Mouse (Mus musculus): ENCODE measurements at regions not wholly inside any gene's neighbourhood (a gene's known extent, or its start where the extent isn't known, plus 50 kb on each side); places are given as distances from the start of the nearest gene placed in this dataset.

DNA sequence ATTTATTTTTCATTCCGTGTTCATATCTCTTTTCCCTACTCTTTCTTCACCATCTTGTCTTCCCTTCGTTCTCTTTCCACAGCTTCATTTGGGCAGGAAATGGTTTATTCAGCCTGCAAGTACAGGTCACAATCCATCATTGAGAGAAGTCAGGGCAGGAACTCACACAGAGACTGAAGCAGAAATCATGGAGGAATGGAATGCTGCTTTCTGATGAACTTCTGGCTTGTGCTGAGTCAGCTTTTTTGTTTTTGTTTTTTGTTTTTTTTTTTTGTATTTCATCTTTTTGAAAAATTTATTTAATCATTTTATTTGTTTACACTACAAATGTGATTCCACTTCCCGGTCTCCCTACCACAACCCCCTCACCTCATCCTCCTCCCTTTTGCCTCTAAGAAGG lies 51.2 kb upstream of the Suclg2 start:
- no peak for DNase-seq

DNA sequence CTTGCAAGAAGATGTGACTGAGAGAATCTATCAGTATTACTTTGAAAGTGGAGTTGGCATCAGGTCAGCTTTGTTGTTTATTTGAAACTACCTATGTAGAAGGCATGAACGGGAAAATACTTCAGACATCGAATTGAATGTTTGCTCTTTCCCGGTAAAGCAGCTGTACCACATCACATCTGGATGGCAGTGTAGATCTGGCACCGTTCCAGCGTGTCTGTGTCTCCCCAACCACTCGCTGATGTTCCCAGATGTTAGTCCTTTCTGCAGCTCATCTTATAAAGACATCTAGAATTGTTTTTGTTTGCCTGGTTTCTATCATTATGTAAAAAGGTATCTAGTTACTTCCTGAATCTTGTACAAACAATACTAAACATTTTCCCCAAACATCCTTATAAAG lies 83.1 kb upstream of the Suclg2 start:
- DNase-seq: no peak

DNA sequence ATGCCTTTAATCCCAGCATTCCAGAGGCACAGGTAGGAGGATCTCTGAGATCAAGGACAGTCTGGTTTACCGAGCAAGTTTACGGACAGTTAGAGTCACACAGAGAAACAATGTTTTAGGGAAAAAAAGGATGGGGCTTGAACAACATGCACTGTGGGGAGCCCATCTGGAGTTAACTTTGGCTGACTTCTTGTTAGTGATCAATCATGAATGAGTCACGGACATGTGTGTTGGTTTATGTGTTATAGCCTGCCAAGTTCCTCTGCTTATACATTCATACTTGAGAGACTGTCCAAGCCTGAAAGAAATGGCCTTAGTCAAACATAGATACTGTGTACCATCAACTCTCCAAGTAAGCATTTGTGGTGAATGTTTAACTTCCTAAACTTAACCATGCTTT lies 122.9 kb upstream of the Suclg2 start:
- no peak for DNase-seq

DNA sequence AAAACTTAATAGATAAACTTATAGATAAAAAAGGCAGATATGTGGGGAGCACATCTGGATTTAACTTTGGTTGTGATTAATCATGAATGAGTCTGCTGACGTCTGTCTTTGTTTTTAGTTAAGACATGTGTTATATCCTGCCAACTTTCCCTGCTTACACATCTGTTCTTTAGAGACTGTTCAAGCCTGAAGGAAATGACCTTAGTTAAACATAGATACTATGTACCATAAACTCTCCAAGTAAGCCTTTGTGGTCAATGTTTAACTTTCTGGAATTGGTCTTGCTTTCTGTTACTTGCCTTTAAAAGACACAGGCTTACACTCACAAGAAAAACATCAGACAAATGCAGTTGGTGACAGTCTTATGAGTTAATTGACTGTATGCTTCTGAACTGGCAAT lies 127.9 kb upstream of the Suclg2 start:
- DNase-seq: no peak

DNA sequence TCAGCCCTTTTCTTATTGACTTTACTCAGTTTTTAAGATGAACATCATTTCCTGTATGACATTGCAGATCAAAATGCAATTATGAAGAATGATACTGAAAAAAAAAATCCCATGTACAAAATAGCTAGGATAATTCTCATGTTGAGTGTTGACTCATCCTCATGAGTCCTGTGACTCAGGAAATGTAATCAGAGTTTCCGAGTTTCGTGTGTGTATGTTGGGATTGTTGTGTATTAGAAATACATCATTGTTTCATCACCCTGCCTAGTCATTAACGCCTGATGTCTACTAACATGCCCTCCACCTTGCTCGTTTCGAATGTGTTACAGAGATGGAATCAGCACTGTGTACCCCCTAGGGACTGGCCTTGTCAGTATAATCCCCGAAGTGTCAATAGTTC lies 156.9 kb upstream of the Suclg2 start:
- no peak for DNase-seq

DNA sequence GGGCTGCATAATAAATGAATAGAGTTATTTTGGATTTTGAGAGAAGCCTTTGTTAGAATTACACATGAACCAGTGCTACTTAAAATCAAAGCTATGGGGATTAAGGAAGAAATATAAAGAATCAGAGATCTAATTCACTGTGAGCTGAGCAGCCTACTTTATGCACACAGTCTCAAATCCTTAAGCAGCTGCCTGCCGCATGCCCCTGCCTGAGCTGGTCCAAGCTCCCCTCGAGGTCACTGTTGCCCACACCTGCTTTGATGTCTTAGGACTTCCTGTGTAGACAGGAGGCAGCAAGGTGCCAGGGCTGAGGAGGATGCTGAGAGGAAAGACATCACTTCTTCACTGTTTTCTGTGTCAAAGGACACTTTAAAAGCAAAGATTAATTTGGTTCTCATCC lies 157.7 kb upstream of the Suclg2 start:
- DNase-seq: no peak

DNA sequence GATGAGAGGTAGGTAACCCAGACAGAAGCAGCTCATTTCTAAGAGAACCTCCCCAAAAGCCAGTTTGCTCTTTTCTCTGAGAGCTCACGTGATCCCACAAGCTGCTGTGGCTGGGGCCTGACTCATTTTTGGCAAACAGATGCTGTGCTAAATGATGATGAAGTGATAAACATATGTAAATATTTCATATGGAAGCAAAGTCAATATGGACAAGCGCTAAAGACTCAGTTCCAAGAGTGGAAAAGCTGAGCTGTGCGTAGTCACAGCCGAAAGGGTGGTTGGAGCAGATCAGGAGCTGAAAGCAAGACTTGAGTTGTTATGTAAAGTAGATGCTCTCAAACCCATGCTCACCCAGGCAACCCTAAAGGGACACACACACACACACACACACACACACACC lies 168.0 kb upstream of the Suclg2 start:
- no peak for DNase-seq

DNA sequence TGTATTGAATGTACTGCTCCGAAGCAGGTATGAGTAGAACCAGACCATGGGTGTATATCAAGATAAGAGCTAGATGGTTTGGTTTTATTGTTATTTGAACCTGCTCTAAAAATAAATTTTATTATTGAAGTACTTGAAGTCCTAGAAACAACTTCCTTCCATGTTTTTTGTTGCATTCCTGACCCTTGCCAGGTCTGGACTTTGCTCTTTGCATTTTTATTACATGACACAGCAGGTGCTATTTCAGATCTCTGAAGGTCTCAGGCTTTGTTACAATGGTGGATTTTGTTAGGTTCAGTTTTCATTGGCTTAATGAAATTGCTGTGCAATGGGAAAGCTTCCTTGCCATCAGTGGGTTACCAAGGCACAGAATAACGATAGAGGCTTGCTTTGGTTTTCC lies 184.0 kb upstream of the Suclg2 start:
- DNase-seq: no peak

DNA sequence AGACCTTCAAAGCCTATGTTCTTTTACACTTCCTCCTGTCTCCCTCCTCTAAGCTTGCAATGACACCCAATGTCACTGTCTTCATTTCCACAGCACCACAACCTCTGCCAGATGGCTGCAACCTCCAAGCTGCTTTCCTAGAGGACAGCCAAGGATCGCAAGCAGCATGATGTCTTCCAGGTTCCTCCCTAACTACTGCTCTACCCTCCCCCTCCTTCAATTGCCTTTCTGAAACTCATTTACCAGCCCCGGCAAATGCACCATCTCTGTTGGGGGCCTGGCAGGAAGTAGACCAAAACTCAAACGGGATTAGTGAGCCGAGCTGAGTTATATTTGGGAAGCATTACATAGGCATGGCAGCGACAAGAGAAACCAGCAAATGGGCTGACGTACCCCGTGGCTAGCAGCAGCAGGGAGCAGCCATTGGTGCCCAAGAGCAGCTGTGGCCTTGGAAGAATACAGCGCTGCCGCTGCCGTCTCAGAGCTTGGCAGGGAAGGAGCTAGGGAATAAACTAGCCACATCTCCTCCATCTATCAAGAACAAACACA lies 185.6 kb upstream of the Suclg2 start:
- DNase-seq: peak; percentile 4

DNA sequence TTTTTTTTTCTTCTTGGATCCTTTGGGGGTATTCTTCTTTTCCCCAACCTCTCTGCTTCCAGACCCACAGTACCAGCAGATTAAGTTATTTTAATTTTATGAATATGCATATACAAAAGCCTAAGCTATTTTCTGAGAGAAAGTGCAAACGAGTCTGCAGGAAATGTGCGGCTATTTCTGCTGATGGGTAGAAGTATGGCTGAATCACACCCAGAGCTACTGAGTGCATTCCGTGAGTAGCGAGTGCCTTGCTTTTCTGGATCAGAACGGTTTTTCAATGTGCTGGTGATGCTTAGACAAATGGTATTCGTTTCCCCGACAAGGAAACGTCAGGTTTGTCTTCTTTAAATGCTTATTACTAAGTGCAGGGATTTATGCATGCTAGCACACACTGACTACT lies 186.5 kb upstream of the Suclg2 start:
- DNase-seq: no peak

DNA sequence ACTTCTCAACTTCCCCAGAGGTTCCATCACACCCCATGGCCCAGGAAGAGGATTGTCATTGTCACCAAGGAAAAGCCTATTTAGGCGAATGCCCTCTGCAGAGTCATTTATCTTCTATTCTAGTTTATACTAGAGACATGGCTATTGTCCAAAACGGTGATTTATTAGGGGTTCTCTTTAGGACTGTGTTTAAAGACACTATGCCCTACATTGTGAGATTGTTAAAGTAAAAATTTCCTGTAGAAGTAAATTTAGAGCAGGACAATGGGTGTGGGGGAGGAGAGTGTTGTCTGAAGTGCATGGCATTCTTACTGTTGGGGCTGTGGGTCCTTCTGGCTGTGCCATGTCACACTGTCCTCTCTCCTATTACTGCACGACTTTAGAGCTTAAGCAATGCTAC lies 191.2 kb upstream of the Fam19a1 start:
- DNase-seq: no peak

DNA sequence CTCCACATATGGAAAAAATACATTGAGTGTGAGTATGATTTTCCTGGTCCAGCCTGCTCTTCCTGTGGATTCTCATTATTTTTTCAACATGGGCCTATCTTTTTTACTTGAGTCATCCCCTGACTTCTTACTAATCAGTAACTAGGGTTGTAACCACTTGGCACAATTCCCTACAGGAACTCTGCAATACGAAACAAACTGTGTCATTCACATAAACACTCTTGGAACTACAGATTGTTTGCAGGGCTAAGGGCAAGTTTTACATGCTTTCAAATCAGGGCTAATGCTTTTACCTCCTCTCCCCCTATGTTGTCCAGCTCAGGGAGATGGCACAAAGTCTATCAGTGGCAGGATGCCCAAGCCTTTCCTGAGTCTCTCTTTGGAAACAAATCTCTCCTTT lies 178.4 kb upstream of the Fam19a1 start:
- peak; percentile 10 for DNase-seq

DNA sequence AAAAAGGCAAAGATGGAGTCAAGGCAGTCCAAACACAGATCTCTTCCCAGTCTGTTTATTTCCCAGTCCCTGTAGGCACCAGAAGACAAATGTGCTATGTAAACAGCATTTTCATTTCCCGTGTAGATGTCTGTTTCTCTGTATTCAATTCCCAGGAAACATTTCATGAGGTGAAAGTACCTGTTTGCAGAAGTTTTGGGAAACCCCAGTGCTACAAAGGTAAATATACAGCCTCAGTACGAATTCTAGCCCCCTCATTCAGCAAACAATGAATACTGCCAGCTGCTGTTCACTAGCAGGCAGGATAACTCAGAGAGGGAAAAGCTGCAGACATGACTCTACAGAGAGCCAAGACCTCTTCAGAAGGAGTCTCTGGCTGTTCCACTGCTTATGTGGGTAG lies 176.4 kb upstream of the Fam19a1 start:
- no peak for DNase-seq

DNA sequence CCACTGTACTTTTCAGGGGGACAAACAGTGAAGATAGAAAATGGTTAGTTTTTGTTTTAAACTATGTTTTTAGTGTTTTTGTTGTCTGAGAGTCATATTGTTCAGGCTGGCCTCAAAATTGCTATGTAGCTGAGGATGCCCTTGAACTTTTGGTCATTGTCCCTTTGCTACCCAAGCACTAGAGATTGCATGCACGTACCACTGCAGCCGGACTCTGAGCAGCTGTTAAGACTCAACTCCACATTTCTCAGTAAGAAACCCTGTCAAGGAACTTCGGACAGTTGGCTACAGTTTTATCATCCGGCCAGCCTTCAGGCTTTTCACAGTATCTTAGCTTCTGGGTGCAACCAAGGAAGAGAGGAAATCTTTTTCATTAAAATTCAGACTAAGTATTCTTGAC lies 173.9 kb upstream of the Fam19a1 start:
- DNase-seq: no peak

DNA sequence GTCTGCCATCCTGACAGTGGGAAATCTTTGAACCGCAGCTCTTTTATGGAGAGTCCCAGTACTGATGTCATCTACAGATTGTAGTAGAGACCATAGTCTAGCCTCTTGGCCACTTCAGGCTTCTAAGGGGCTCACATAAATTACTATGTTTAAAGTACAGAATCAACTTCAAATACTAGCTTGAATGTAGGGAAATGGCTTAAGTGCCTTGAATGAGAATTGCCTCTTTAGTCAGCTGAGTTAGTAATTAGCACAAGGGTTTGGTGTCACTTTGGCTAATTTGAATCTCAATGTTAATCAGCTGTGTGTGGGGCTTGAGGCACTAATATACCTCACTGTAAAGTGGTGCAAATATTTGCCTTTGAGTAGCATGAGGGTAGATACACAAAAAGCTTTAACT lies 152.2 kb upstream of the Fam19a1 start:
- DNase-seq: no peak

DNA sequence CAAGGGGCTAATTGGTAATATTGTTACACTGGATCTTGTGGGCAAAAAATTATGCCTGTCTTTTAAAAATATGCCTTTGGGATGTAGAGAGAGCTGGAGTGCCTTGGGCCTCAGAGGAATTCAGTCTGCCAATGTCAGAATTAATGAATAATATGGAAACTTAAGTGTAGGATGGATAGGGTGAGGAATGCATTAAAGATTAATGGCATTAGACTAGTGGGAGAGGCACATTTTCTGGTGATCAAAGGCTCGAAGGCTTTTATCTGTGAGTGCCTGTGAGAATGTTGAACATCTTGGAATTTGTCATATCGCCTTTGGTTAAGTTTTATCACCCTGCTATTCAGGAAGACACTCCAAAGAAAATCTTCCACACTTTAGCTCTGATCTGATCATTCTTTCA lies 146.7 kb upstream of the Fam19a1 start:
- DNase-seq: no peak

DNA sequence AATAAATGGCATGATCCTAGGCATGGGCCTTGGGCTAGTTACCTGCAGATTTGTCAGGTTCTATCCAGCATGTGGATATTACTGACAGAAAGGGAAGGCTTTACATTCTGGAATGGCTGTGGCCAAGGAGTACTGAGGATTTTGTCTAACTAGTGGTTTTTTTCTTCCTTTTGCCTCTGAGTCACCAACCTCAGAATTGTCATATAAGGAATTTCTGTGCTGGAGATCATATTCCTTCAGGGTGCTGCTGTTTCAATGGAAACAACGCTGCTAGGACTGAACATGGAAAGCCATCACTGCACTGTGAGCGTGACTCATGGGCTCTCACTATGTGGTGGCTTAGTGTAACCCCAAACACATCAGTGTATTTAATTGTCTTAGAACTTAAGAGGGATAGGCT lies 137.0 kb upstream of the Fam19a1 start:
- no peak for DNase-seq

DNA sequence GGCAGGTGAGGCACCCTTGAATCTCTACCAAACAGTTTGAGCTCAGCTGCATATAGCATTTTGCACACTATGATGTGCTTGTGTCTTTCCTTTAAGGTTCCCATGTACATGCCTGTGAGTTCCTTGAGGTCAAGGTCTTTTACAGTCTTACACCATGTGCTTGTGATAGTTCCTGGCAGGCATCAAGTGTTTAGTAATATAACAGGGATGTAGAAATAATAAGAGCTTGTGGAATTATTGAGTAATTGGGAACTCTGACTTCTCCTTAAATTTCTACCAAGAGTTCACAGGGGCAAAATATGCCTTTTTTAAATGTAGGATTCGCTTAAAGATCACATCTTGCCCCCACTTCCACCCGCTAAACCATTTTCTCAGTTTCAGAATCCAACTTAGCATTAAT lies 115.9 kb upstream of the Fam19a1 start:
- DNase-seq: no peak

DNA sequence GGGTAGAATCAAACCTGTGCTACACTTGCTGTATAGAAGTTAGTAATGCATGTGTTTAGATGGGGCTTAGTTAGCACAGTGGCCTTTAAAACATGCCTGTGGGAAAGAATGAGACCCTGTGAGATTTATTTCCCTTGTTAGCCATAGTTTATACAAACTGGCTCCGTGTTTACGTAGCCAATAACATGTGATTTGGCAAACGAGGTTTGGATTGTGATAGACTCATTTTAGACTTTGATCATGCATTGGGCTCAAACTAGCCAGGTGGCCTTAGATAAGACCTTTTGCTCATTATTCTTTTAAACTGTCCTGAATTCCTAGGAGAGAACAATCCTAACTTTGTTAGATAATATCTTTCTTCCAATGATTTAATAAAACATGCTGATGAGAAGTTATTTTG lies 115.2 kb upstream of the Fam19a1 start:
- no peak for DNase-seq

DNA sequence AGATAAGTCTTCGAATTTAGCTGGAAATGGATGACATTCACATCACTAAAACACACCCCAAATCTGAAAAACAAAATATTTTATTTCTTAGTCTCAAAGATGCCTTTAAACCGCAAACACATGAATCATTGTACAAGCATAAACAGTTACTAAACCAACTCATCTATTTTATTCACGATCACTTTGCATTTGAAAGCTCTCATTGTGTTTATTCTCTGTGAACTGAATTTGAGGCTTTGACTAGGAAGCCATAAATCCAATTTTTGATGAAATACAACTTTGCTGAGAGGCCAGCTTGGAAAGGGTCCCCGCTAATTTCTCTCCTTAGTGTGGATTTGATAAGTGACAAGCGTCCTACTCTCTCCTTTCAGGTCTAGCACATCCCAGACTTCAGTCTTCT lies 113.5 kb upstream of the Fam19a1 start:
- no peak for DNase-seq

DNA sequence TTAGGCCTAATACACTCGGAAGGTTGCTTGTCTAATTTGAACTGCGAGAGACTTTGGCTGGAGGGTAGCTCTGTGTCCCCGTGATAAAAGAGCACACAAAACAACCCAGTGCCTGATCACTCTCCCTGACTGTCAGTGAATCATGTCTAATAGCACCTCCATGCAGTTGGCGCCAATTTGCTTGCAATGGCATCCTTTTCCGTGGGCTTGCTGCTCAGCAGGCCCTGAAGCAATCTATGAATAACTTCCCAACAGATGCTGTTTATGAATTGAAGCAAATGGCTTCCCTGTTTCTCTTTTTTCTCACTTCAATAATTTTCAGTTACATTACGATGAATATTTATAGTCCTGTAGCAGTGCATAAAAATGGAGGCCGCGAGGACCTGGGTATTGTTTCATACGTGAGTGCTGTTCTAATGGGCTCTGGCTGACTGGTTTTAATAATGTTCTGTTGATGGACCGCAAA lies 112.9 kb upstream of the Fam19a1 start:
- DNase-seq: no peak

DNA sequence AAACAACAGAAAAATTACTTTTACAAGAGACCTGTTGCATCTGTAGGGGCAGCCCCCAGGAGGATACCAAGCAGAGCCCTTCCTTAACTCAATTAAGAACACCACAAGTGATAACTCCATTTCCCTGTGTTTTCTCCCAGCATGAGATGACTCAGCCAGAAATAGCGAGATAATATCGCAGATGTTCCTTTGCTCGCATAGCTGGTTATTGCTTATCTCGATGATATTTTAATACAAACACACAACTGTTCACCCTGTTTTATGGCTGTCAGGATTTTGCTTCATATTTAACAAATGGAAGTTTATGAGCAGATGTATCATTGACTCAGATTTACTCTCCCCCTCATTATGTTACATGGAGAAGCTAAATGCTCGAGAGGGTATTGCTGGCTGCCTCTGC lies 101.7 kb upstream of the Fam19a1 start:
- no peak for DNase-seq

DNA sequence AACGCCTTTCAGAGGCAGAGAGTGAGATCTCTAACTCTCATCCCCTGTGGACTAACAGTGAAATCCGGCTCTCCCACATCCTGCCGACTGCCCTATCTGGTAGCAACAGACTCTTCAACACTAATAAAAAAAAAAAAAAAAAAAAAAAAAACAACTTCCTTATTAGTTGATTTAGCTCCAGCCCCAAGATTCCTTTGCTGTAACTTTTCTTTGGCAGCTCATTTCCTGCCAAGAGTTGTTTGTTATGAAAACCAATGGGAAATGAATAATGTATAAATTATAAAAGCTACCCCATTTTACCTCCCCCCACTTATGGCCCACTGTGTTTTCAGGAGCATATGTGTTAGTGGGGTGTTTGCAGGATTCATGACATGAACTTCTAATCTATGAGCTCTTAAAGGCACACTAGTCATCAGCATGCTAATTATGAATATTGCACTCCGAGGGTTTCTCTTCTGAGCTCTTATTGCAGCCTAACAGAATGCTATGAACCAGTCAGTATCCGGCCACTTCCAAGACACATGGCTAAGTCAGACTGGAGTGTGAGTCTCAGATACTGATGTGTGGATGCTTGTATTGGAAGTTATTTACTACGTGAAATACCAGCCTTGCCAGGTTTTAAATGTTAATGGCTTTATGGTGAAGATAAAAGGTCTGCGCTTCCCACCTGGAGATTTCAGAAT lies 84.8 kb upstream of the Fam19a1 start:
- no peak for DNase-seq

DNA sequence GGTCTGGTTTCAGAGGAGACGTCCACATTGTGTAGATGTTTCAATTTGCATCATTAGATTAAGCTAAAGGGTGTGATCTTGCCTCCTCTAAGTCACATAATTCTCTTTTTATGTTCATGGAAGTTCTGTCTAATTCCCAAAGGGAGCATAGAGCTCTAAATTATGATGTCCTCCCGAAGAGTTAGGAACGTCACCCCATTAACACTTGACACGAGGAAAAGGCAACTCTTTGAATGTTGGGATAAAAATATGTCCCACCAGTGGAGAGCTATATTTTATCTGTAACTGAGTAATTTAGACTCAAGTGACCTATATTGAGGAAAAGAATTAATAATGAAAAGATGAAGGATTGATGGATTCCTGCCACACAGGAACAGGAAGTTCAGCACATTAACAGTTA lies 69.2 kb upstream of the Fam19a1 start:
- no peak for DNase-seq

DNA sequence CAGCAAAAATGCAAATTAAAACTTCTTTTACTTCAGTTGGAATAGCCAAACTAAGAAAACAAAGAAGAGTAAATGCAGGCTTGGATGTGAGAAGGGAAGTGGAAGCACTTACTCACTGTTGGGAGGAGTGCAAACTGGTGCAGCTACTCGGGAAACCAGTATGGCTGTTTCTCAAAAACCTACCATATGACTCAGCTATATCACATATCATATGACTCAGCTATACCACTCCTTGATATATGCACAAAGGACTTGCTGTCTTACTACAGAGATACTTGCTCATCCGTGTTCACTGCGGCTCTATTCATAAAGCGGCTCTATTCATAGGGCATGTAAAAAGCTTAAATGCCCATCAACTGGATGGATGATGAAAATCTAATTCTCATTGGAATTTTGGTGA lies 59.5 kb upstream of the Fam19a1 start:
- DNase-seq: no peak
